Mouse (Mus musculus) embryonic fibroblast, embryonic 13.5 days (primary cell): ENCODE measurements around the gene Coq9. TPM values are rescaled to one million over a fixed set of nuclear protein-coding genes. Genes with fewer than 3 reads are reported as not detected.
"Not testable (repeated sequence)": the region's sequence is repeated elsewhere in the genome, so short reads cannot be mapped to it uniquely, and the experiment has no call there.

ENCODE experiments used
- H3K27ac ChIP-seq: 2 replicates; pipeline ENCODE4 v1.5.1; 2012; ENCODE audit warnings: low read length, control low read depth, inconsistent platforms; ENCODE audit not compliant: insufficient read depth
- H3K4me1 ChIP-seq: 2 replicates; pipeline ENCODE4 v1.6.1; 2011; ENCODE audit warnings: low read length; ENCODE audit not compliant: control insufficient read depth, insufficient read depth
- H3K4me3 ChIP-seq: 2 replicates; pipeline ENCODE4 v1.5.1; 2011; ENCODE audit warnings: mild to moderate bottlenecking, control low read depth, low read length; ENCODE audit not compliant: insufficient read depth
- CTCF ChIP-seq: IDR thresholded peaks from 2 replicates; pipeline ENCODE4 v1.5.1; 2011; ENCODE audit warnings: mild to moderate bottlenecking, control low read depth, low read length, moderate library complexity, borderline replicate concordance; ENCODE audit not compliant: insufficient read depth
- POLR2A ChIP-seq: IDR thresholded peaks from 2 replicates; pipeline ENCODE4 v1.6.1; 2011; ENCODE audit warnings: low read depth, mild to moderate bottlenecking, control low read depth, low read length, moderate library complexity
- polyA plus RNA-seq: library from polyadenylated mRNA; stranded (reverse); fragments of >200 nt; gene quantifications from 2 replicates; pipeline ENCODE4 v1.2.4, GENCODE M21; 2011; ENCODE audit warnings: low read depth; ENCODE audit not compliant: missing spikeins, insufficient read length

Gene Coq9
- polyA plus RNA-seq, 1 experiment = 48.9 TPM

DNA sequence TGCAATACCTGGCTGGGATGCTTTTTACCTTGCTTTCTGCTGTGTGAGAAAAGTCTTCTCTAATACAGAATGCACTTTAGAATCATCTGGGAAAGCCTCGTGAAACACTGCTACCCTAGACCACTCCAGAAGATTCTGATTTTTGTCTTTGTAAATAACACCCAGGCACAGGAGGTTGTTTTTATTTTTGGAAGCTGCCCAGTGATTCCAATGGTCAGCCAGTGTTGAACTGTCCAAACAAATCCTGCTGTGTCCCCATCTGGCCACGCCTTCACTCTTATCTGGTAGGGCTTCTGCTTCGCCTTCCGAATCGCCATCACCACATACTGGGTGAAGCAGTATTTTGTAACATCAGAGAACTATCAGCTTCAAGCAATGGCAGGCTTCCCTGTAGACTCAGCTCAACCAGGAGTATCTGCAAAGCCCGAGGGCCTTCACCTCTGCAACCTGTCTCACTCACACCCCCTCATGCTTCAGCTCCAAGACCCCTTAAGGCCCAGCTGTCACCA is 18.4 kb upstream of the Coq9 start:
- Histone ChIP-seq H3K4me3 (no peak overlapping the region), H3K4me1 (no peaks in the 10 kb centered on the region), H3K27ac (no peak overlapping the region)
- TF ChIP-seq CTCF = no peak
- TF ChIP-seq POLR2A = no peak

DNA sequence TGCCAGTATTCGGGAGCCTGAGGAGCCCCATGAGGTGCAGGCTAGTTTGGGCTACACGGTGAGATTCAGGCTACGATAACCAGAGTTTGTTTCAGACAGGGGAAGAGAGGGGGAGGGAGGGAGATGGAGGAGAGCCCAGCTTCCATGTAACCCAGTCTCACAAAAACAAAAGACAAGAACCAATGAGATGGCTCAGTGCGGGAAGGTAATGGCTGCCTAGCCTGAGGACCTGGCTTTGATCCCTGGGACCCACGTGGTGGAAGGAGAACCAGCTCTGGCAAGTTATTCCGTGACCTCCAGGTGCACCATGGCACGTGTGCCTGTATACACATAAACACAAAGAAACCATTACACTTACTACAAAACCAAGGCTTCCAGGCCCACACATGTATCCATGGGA is 17.6 kb upstream of the Coq9 start:
- TF ChIP-seq CTCF (no peak), POLR2A (no peak)
- Histone ChIP-seq H3K27ac (no peak overlapping the region), H3K4me1 (no peaks in the 10 kb centered on the region), H3K4me3 (no peak overlapping the region)

DNA sequence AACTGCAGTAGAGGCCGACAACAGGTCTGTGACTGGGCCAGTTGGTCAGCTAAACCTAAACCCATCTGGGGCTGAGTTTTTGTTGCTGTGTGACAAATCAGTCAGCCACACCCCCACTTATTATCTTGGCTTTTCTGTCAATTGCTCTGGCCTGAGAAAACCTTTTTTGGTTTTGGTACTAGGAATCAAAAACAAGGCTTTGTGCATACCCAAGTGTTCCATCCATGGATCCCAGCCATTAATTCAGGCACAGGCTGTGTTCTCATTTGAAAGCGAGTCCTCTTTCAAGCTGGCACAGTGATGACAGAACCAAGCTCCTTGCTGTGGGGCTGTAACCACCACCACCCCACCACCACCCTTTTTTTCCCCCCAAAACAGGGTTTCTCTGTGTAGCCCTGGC is 16.7 kb upstream of the Coq9 start:
- Histone ChIP-seq H3K27ac (no peak overlapping the region), H3K4me1 (peaks cover 2% of the 10 kb centered on the region; the same call in 1 of the 2 replicates), H3K4me3 (no peak overlapping the region)
- TF ChIP-seq CTCF = no peak

DNA sequence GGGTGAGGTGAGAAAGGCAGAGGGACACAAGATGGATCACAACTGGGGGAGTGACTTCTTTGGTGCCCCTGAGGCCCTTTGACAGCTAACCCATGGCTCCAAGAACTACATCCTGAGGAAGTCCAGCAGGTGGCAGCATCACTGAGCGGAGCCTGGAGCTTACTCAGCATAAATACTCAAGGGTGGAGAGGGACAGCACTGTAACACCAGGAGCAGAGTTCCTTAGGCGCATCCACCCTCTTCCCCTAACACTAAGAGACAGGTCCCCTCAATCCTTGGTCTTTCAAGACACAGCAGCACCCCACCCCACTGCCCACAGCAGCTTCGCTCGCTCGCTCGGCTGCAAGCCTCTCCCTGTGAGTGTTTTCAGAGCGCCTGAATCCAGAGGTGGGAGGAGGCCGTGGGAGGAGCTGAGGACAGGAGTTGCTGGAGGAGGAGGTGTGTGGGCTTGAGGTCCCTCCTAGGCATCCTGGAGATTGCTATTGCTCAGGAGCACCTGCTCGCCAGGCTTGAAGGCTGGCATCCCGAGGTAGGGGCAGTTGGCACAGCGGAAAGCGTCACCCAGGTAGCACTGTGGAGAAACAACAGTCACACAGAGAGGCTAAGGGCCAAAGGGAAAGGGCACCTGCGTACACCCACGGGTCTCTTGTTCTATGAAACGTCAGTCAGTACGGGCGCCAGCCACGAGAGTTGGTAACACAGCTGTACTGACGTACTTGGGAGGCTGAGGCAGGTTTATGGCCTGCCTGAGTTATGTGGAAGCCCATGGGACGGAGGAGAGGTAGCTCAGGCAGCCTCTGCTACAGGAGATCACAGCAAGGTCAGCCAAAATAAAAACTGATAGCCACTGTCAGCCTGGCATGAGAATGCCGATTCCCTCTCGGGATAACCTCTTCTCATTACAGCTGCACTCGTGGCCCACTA is 15.2 kb upstream of the Coq9 start:
- Histone ChIP-seq H3K4me1 (peaks cover 3% of the 10 kb centered on the region; the same call in 1 of the 2 replicates), H3K27ac (no peak overlapping the region), H3K4me3 (no peak overlapping the region)
- TF ChIP-seq CTCF = peak; percentile 75; the same call in 1 of the 2 replicates
- TF ChIP-seq POLR2A = no peak

DNA sequence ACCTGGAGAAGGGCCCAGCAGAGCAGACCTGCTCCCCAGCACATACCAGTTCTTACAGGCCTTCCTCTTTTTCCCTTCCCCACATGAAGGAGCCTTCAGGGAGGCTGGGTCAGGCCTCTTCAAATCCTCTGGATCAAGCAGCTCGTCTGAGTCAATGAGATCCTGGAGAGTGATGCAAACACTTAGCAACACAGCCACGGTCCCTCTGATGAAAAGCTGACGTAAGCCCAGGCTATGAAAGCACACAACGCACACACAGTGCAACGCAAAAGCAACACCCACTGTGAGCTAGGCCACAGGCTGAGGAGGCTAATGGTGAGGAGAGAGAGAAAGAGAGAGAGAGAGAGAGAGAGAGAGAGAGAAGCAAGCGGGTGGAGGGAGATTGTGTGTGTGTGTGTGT is 13.0 kb upstream of the Coq9 start:
- no peak overlapping the region for H3K27ac ChIP-seq
- TF ChIP-seq CTCF (no peak), POLR2A (no peak)
- H3K4me3 ChIP-seq = no peak overlapping the region
- peaks cover 3% of the 10 kb centered on the region; the same call in 1 of the 2 replicates for H3K4me1 ChIP-seq

DNA sequence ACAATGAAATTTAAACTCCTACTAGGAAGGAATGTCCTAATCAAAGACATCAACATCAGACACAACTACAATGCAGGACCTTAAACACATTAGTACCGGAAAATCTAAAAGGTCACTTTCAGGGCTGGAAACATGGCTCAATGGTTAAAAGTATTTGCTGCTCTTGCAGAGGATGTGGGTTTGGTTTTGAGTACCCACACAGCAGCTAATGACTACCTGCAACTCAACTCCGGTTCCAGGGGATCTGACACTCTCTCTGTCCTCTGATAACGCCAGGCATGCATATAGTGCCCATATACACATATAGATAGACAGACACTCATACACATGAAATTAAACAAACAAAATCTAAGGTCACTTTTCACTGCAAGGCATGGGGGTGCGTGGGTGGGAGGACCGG is 11.9 kb upstream of the Coq9 start:
- no peak overlapping the region for H3K4me3 ChIP-seq
- no peak for TF ChIP-seq POLR2A
- TF ChIP-seq CTCF = no peak
- peaks cover 3% of the 10 kb centered on the region; the same call in 1 of the 2 replicates for H3K4me1 ChIP-seq
- 0 out of 2 replicates have a peak overlapping the region, but pooled peaks have one; percentile 16 for H3K27ac ChIP-seq

DNA sequence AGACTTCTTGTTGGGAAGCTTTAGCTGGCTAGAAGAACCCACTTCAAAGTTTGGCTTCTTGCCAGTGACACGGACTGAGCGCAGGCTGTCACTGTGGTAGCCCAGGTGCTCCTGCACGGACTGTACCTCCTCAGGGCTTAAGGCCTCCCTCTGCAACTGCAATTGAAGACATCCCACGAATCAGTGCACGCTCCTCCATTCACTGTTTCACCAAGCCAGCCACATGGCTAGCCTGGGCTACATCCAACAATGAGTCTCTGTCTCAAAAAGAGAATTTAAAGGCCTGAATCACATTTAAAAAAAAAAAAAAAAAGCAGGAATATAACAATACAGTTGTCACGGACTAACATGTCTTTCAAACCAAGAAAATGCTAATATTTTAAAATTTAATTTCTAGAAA is 9.8 kb upstream of the Coq9 start:
- Histone ChIP-seq H3K4me3 (no peak overlapping the region), H3K4me1 (peaks cover 3% of the 10 kb centered on the region; the same call in 1 of the 2 replicates), H3K27ac (no peak overlapping the region)
- TF ChIP-seq CTCF (no peak), POLR2A (no peak)

DNA sequence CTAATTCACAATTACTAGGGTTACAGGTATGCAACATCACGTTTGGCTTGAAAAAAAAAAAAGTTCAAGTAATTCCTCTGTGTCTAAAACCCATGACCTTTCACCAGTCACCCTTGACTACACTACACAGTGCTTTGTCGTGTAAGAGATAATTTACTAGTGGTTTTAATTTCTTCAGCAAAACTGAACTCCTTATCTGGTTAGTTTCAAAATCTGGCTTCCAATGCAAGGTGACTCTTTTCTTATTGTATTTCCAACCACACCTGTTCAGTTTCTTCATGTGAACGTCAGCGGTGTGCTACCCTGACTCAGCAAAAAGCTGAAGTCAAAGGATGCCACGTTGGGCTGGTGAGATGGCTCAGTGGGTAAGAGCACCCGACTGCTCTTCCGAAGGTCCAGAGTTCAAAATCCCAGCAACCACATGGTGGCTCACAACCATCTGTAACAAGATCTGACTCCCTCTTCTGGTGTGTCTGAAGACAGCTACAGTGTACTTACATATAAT is 4.2 kb upstream of the Coq9 start:
- H3K27ac ChIP-seq, H3K4me1 ChIP-seq, H3K4me3 ChIP-seq: not testable (repeated sequence)

DNA sequence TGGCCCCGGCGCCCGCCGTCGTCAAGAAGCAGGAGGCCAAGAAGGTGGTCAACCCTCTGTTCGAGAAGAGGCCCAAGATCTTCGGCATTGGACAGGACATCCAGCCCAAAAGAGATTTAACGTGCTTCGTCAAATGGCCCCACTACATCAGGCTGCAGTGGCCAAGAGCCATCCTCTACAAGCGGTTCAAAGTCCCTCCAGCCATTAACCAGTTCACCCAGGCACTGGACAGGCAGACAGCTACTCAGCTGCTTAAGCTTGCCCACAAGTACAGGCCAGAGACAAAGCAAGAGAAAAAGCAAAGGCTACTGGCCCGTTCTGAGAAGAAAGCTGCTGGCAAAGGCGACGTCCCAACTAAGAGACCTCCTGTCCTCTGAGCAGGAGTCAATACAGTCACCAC is 2.4 kb upstream of the Coq9 start:
- not testable (repeated sequence) for H3K27ac ChIP-seq, H3K4me3 ChIP-seq, H3K4me1 ChIP-seq

DNA sequence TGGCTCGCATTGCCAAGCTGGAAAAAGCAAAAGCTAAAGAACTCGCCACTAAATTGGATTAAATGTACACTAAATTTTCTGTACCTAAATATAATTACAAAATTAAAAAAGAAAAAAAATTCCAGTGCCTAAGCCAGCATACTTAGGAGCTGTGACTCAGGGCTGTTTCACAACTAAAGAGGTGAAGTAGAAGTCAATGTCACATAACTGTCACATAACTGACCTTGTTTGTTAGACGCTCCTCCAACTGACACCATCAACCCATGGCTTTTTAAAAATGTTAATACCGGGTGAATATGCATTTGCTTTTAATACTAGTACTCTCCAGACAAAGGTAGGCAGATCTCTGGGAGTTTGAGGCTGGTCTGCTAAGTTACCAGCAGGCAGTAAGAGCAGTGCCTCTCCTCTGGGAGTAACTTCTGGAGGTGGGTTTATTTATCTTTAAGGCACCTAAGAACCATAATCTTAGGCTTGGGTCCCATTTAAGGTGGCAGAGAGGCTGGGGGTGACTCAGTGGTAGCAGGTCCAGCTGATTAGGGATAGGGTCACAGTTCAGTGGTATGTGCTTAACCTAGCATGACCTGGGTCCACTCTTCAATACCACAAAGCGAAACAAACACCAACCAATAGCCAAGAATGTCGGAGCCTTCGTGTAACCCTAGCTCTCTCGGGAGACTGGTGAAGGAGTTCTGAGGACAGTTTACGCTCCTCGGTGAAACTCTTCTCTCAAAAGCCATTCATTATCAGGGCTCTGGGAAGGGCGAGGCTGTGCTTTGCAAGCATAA is 1.5 kb upstream of the Coq9 start:
- Histone ChIP-seq H3K27ac (no peak overlapping the region), H3K4me1 (peaks cover 7% of the 10 kb centered on the region), H3K4me3 (peak overlapping the region; percentile 89)
- TF ChIP-seq POLR2A = no peak
- no peak for TF ChIP-seq CTCF

DNA sequence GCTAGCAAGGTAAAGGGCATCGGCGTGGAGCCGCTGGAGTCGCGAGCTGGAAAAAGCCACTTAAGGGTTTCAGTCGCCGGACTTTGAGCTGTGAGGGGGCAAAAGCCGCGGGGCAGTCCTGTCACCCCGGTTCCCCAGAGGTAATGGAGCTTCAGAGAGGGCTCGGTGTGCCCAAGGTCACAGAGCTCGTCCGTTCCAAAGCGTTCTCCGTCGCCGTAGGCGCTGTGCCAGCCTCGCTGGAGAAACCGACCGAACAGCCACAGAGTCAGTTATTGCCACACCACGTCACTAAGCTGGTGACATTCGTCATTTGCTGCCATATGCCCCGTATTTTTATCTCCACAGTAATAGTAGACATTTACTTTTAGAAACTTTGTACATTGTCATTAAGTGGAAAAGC is 479 bp downstream of the Coq9 start:
- peak overlapping the region; percentile 89 for H3K4me3 ChIP-seq
- peaks cover 7% of the 10 kb centered on the region for H3K4me1 ChIP-seq
- H3K27ac ChIP-seq = peak overlapping the region; percentile 79
- TF ChIP-seq CTCF (no peak), POLR2A (no peak; the same call in 1 of the 2 replicates)
